Mouse (Mus musculus) midbrain, embryonic 15.5 days (tissue): ENCODE measurements around the gene C330021F23Rik. TPM values are rescaled to one million over a fixed set of nuclear protein-coding genes. Genes with fewer than 3 reads are reported as not detected.
A peak's percentile ranks its signal among the peaks of the same experiment; 100 is the strongest.

ENCODE experiments used
- ATAC-seq: fragments of 200-750 bp; cut with Nextera tagmentation; replicated peaks from 2 replicates; pipeline ENCODE4 v1.8.0; 2017; ENCODE audit warnings: moderate TSS enrichment
- H3K27ac ChIP-seq: fragments of 300-500 bp; sonication (generic); 2 replicates; pipeline ENCODE4 v1.5.1; 2015; ENCODE audit warnings: mild to moderate bottlenecking, inconsistent platforms
- H3K27me3 ChIP-seq: fragments of 300-500 bp; sonication (generic); replicated peaks from 2 replicates; pipeline ENCODE4 v1.6.1; 2015; ENCODE audit warnings: inconsistent platforms
- H3K36me3 ChIP-seq: fragments of 300-500 bp; sonication (generic); replicated peaks from 2 replicates; pipeline ENCODE4 v1.6.1; 2015; ENCODE audit warnings: inconsistent platforms
- H3K4me1 ChIP-seq: fragments of 300-500 bp; sonication (generic); 2 replicates; pipeline ENCODE4 v1.6.1; 2015; ENCODE audit warnings: inconsistent platforms
- H3K4me2 ChIP-seq: fragments of 300-500 bp; sonication (generic); 2 replicates; pipeline ENCODE4 v1.6.1; 2015; ENCODE audit warnings: inconsistent platforms, mild to moderate bottlenecking, moderate library complexity
- H3K4me3 ChIP-seq: fragments of 300-500 bp; sonication (generic); 2 replicates; pipeline ENCODE4 v1.5.1; 2015; ENCODE audit warnings: mild to moderate bottlenecking, inconsistent platforms
- H3K9ac ChIP-seq: fragments of 300-500 bp; sonication (generic); 2 replicates; pipeline ENCODE4 v1.6.1; 2015; ENCODE audit warnings: mild to moderate bottlenecking, inconsistent platforms
- H3K9me3 ChIP-seq: fragments of 300-500 bp; sonication (generic); 2 replicates; pipeline ENCODE4 v1.6.1; 2016; ENCODE audit warnings: inconsistent platforms
- WGBS: fragments of 180-500 bp; shearing (Covaris S2); methylation state at CpG from one replicate; pipeline ENCODE4 v1.1.7; 2015; ENCODE audit warnings: mixed read lengths; 5-methylcytosine and 5-hydroxymethylcytosine counted together
- polyA plus RNA-seq: library from polyadenylated mRNA; unstranded; fragments of >200 nt; fragmentation: Nextera tagmentation; extraction: Ambion mirVana; gene quantifications from 2 replicates; pipeline ENCODE4 v1.2.1, GENCODE M21; 2015

The C330021F23Rik gene
- polyA plus RNA-seq, 1 experiment from 2014 or later: 0.57 TPM

DNA sequence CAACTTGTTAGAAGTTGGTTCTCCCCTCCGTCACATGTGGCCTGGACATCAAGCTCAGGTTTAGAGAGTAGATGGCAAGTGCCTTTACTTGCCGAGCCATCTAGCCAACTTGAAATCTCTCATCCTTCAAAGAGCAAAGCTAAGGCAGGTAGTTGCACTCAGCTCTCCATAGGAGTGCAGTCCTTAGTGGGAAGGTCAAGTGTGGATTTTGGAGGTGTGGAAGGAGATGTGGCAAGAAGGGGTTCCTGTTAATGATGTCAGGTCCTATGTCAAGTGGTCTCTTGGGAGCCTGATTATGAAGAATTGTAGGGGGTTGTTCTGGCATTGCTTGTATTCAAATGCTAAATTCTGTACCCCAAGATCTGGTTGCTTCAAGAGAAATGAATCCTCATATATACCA is 26.7 kb downstream of the C330021F23Rik start:
- H3K27ac ChIP-seq: no peak overlapping the region
- ATAC-seq: no peak
- H3K9ac ChIP-seq: no peak overlapping the region
- WGBS: 89% methylated on average over 2 of the region's 2 CpGs
- H3K4me1 ChIP-seq: peaks cover 12% of the 10 kb centered on the region
- peaks cover 13% of the 10 kb centered on the region for H3K36me3 ChIP-seq
- H3K4me2 ChIP-seq: no peak overlapping the region
- no peak overlapping the region for H3K4me3 ChIP-seq
- no peaks in the 10 kb centered on the region for H3K9me3 ChIP-seq
- no peaks in the 10 kb centered on the region for H3K27me3 ChIP-seq

GRCm38 (mm10) chr8:3598054-3598453 is 30.3 kb downstream of the C330021F23Rik start:
- 88% methylated on average over 3 of the region's 3 CpGs for WGBS
- peaks cover 5% of the 10 kb centered on the region; the same call in 1 of the 2 replicates for H3K4me1 ChIP-seq
- no peaks in the 10 kb centered on the region for H3K9me3 ChIP-seq
- no peak overlapping the region for H3K4me3 ChIP-seq
- peak; percentile 35; the same call in 1 of the 2 replicates for ATAC-seq
- no peak overlapping the region for H3K27ac ChIP-seq
- no peak overlapping the region for H3K4me2 ChIP-seq
- peaks cover 39% of the 10 kb centered on the region for H3K36me3 ChIP-seq
- H3K27me3 ChIP-seq: no peaks in the 10 kb centered on the region
- H3K9ac ChIP-seq: no peak overlapping the region

GRCm38 (mm10) chr8:3599219-3599618 is 31.4 kb downstream of the C330021F23Rik start:
- no peaks in the 10 kb centered on the region for H3K4me1 ChIP-seq
- ATAC-seq: no peak
- no peak overlapping the region for H3K27ac ChIP-seq
- no peaks in the 10 kb centered on the region for H3K9me3 ChIP-seq
- no peak overlapping the region for H3K9ac ChIP-seq
- no peak overlapping the region for H3K4me2 ChIP-seq
- no peaks in the 10 kb centered on the region for H3K27me3 ChIP-seq
- H3K4me3 ChIP-seq: no peak overlapping the region
- peaks cover 50% of the 10 kb centered on the region for H3K36me3 ChIP-seq
- 92% methylated on average over 1 of the region's 1 CpGs for WGBS

- H3K9ac ChIP-seq: no peak overlapping the region
- 85% methylated on average over 6 of the region's 6 CpGs for WGBS
- peaks cover 58% of the 10 kb centered on the region for H3K36me3 ChIP-seq
- no peak overlapping the region for H3K27ac ChIP-seq
- no peak overlapping the region for H3K4me3 ChIP-seq
- no peaks in the 10 kb centered on the region for H3K27me3 ChIP-seq
- H3K4me1 ChIP-seq: no peaks in the 10 kb centered on the region
- H3K4me2 ChIP-seq: no peak overlapping the region
- ATAC-seq: no peak
- H3K9me3 ChIP-seq: no peaks in the 10 kb centered on the region
Measured at GRCm38 (mm10) chr8:3600401-3600800, 32.6 kb downstream of the C330021F23Rik start.

DNA sequence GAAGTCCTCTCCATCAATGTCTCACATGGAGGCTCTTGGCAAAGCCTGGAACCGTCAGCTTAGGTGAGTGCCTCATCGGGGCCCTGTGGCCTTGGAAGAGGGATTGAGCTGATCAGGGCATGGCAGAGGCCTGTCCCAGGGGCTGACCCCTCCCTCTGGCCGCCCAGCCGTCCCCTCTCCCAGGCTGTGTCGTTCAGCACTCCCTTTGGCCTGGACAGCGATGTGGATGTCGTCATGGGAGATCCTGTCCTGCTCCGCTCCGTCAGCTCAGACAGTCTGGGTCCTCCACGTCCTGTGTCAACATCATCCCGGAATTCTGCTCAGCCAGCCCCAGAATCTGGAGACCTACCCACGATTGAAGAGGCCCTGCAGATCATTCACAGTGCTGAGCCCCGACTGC is 35.6 kb downstream of the C330021F23Rik start:
- Histone ChIP-seq H3K27me3 (no peaks in the 10 kb centered on the region), H3K36me3 (peaks cover 74% of the 10 kb centered on the region), H3K27ac (no peak overlapping the region), H3K4me3 (no peak overlapping the region), H3K4me2 (no peak overlapping the region), H3K9me3 (no peaks in the 10 kb centered on the region), H3K9ac (no peak overlapping the region), H3K4me1 (no peaks in the 10 kb centered on the region)
- no peak; the same call in 1 of the 2 replicates for ATAC-seq
- 83% methylated on average over 13 of the region's 13 CpGs for WGBS

- Histone ChIP-seq H3K9ac (no peak overlapping the region), H3K9me3 (no peaks in the 10 kb centered on the region), H3K27me3 (no peaks in the 10 kb centered on the region), H3K27ac (no peak overlapping the region), H3K4me1 (no peaks in the 10 kb centered on the region), H3K36me3 (peaks cover 81% of the 10 kb centered on the region), H3K4me2 (no peak overlapping the region), H3K4me3 (no peak overlapping the region)
- WGBS: 88% methylated on average over 16 of the region's 16 CpGs
- no peak for ATAC-seq
Measured at GRCm38 (mm10) chr8:3606593-3606992, 38.8 kb downstream of the C330021F23Rik start.

DNA sequence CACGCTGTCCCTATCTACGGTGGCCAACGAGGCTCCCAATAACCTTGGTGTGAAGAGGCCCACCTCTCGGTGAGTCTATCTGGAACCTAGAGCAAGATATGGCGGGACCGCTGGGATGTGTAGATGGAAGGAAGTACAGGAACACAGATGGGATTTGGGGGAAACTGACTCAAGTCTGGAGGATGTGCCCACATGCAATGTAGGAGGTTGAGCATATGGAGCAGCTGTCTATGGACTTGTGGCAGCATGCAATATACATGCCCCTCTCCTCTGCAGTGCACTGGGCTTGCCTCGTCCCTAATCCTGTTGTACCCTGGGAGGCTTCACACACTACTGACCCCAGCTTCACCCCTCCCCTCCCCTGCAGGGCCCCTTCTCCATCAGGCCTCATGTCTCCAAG is 40.0 kb downstream of the C330021F23Rik start:
- H3K36me3 ChIP-seq: peaks cover 75% of the 10 kb centered on the region
- no peak overlapping the region for H3K4me2 ChIP-seq
- H3K9ac ChIP-seq: no peak overlapping the region
- ATAC-seq: no peak
- no peaks in the 10 kb centered on the region for H3K4me1 ChIP-seq
- H3K9me3 ChIP-seq: no peaks in the 10 kb centered on the region
- no peak overlapping the region for H3K4me3 ChIP-seq
- no peak overlapping the region for H3K27ac ChIP-seq
- no peaks in the 10 kb centered on the region for H3K27me3 ChIP-seq
- WGBS: 88% methylated on average over 7 of the region's 7 CpGs

DNA sequence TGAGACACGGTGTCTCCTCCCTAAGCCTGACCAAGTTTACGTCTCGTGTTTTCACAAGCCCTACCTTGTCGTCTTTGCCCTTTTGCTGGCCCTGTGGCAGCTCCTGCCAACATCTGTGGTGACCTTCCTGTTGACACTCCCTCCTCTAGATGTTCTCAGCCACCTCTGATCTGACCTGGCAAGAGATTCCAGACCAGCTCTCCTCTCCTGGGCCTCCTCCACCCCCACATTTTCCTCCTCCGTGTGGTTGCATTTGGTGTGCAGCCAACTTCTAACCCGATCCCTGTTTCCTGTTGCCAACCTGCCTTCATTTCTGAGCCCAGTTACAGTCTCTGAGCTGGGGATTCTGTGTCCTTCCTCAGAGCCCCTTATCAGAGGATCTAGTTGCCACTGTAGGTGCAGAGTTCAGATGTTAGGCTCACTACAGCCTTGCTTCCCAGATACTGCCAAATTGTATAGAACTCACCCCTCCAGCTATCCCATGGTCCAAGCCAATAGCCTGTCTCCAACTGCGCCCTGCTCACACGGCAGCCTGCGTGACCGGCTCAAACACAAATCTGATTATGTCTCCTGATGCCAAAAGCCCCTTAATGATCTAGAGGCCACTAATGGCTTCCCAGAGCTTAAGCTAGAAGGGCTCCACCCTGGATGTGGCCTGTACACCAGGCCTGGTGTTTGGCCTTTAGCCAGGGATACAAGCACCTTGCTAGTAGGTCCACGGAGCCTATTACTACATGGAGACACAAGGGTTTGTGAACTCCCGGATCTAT is 41.4 kb downstream of the C330021F23Rik start:
- no peaks in the 10 kb centered on the region for H3K27me3 ChIP-seq
- H3K4me2 ChIP-seq: no peak overlapping the region
- WGBS: 86% methylated on average over 12 of the region's 12 CpGs
- H3K4me1 ChIP-seq: no peaks in the 10 kb centered on the region
- no peaks in the 10 kb centered on the region for H3K9me3 ChIP-seq
- ATAC-seq: no peak
- no peak overlapping the region for H3K9ac ChIP-seq
- H3K4me3 ChIP-seq: no peak overlapping the region
- no peak overlapping the region for H3K27ac ChIP-seq
- H3K36me3 ChIP-seq: peaks cover 74% of the 10 kb centered on the region

- Histone ChIP-seq H3K4me1 (no peaks in the 10 kb centered on the region), H3K4me3 (no peak overlapping the region), H3K27ac (no peak overlapping the region), H3K9ac (no peak overlapping the region), H3K27me3 (no peaks in the 10 kb centered on the region), H3K4me2 (no peak overlapping the region), H3K9me3 (no peaks in the 10 kb centered on the region), H3K36me3 (peaks cover 73% of the 10 kb centered on the region)
- no peak for ATAC-seq
- WGBS: 89% methylated on average over 6 of the region's 6 CpGs
Measured at GRCm38 (mm10) chr8:3609816-3610150, 42.0 kb downstream of the C330021F23Rik start.

GRCm38 (mm10) chr8:3621199-3621970 is 53.6 kb downstream of the C330021F23Rik start, which contains the start of the genes Xab2 and Pet100:
TSS of gene Xab2 (minus strand) at chr8:3621316.
TSS of gene Pet100 (plus strand) at chr8:3621548.
- Histone ChIP-seq H3K4me2 (peak within 1 kb of the TSS; percentile 76), H3K4me1 (peaks cover 23% of the 10 kb centered on the region), H3K4me3 (peak within 1 kb of the TSS; percentile 68), H3K9ac (peak within 1 kb of the TSS; percentile 76), H3K27ac (peak within 1 kb of the TSS; percentile 57), H3K27me3 (no peaks in the 10 kb centered on the region), H3K36me3 (peaks cover 19% of the 10 kb centered on the region), H3K9me3 (no peaks in the 10 kb centered on the region)
- under 1% methylated on average over 37 of the region's 37 CpGs for WGBS
- peak; percentile 97 for ATAC-seq

DNA sequence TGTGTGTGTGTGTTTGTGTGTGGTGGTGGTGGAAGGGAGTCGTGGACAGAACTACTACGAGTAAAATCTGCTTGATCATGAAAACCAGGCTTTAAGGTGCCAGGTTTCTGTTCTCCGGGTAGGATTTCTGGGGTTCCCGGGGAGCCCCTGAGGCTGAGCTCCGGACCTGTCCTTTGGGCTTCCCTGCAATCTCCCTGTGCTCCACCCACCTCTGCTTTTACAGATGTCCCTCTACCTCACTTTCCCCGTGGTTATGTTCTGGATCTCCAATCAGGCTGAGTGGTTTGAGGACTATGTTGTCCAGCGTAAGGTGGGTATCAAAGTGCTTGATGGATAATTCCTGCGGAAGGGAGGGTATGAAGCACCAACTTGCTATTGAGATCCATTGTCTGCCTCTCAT is 54.3 kb downstream of the C330021F23Rik start:
- WGBS: 70% methylated on average over 8 of the region's 8 CpGs
- no peaks in the 10 kb centered on the region for H3K9me3 ChIP-seq
- peaks cover 13% of the 10 kb centered on the region for H3K36me3 ChIP-seq
- peak overlapping the region; percentile 76 for H3K4me2 ChIP-seq
- H3K4me1 ChIP-seq: peaks cover 23% of the 10 kb centered on the region
- H3K27ac ChIP-seq: no peak overlapping the region
- no peak; the same call in 1 of the 2 replicates for ATAC-seq
- peak overlapping the region; percentile 76; the same call in 1 of the 2 replicates for H3K9ac ChIP-seq
- no peaks in the 10 kb centered on the region for H3K27me3 ChIP-seq
- H3K4me3 ChIP-seq: peak overlapping the region; percentile 68

GRCm38 (mm10) chr8:3625445-3625844 is 57.7 kb downstream of the C330021F23Rik start, which contains the start of gene Pcp2:
TSS of gene Pcp2 (minus strand) at chr8:3625545.
- no peak within 1 kb of the TSS for H3K27ac ChIP-seq
- no peaks in the 10 kb centered on the region for H3K27me3 ChIP-seq
- WGBS: 69% methylated on average over 1 of the region's 1 CpGs
- H3K4me3 ChIP-seq: no peak within 1 kb of the TSS
- no peaks in the 10 kb centered on the region for H3K9me3 ChIP-seq
- no peak within 1 kb of the TSS for H3K4me2 ChIP-seq
- peaks cover 11% of the 10 kb centered on the region for H3K4me1 ChIP-seq
- H3K9ac ChIP-seq: no peak within 1 kb of the TSS
- ATAC-seq: no peak
- no peaks in the 10 kb centered on the region for H3K36me3 ChIP-seq
